Mouse (Mus musculus) layer of hippocampus, adult 18-20 months (tissue): Measurements from ENCODE around the gene Jaml. TPM values are rescaled to one million over a fixed set of nuclear protein-coding genes. Genes with fewer than 3 reads are reported as not detected.

Experiments used
- DNase-seq, 2 experiments: peaks; one replicate each; pipeline ENCODE4 v3.0.0; 2022; ENCODE audit warnings: low spot score in 2 of 2
- total RNA-seq, 2 experiments: library from RNA; stranded (reverse); gene quantifications; 2 replicates each; pipeline ENCODE4 v1.2.3; 2021

Jaml gene
- total RNA-seq, 2 experiments from 2014 or later = 0.32 to 0.84 TPM

DNA sequence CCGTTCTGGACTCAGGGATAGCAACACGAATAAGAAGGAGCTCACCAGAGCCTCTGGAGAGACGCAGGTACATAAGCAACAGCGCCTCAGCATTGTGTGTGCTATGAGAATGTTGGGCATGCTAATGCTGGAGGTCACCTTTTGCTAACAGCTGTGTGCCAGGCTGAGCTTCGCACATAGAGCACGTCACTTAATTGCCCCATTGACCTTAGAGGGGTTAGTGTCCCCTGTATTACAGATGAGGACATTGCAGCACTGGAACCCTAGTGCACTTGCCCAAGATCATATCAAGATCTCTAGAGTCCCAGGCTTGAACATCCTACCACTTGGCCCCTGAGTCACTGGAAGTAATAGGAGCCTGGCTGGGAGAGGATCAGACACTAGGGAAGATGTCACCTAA lies 41.6 kb downstream of the Jaml start:
- no peak for DNase-seq

DNA sequence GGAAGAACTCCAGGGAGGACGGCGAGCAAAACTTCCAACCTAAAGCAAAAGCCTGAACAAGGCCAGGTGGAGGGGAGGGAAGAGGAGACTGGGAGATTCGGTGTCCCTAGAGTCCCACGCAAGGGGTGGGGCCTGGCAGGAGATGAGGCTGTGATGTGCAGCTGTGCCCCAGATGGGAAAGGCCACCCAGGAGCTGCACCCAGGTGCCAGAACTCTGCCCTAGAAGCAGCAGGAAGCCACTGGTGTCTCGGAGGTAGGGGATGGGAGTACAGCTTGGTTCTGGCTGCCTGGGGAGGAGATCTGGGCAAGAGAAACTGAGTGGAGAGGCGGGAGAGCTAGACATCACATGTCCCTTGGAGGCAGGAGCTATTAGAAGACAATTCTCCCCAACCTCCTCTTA lies 42.0 kb downstream of the Jaml start:
- no peak for DNase-seq

DNA sequence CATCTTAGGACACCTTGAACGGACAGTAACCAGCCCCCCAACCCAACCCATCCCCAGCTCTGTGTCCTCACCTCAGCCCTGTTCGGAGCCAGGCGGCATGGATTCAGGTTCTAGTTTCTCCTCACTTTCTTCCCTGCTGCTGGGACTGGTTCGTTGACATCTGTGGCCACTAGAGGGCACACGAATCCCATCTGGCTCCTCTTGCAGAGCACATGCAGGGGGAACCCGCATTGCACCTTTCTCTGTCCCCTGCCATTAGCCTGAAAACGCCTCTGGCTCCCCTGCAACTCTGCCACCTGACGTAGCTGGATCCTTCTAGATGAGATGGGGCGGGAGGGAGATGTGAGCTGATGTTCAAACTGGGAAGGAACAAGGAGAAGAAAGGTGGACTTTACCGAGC lies 42.8 kb downstream of the Jaml start:
- DNase-seq = peak; percentile 70 to 88

DNA sequence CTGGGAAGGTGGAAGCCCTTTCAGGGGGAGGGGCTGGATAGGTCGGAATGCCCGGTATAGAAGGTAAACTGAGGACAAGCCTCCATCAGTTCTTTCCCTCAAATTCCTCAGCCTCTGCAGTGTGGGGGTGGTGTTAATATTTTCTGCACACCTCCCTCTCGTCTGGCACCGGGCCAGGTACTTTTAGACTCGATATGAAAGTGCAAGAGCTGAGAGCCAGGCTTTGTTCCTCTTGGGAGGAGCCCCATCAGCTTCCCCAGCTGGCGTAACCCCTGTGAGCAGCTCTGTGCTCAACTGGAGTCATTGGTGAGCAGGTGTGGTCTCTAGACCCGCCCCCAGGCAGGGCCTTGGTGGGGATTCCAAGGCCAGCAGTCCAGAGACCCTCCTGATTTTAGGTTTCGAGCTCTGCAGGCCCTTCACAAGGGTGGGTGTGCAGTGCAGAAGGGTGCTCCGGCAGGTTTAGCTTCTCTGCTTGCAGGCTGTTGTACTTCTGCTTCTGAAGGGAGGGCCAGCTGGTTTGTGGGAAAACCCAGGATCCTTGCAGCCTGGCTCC lies 43.3 kb downstream of the Jaml start:
- DNase-seq = peak; percentile 74 to 88

DNA sequence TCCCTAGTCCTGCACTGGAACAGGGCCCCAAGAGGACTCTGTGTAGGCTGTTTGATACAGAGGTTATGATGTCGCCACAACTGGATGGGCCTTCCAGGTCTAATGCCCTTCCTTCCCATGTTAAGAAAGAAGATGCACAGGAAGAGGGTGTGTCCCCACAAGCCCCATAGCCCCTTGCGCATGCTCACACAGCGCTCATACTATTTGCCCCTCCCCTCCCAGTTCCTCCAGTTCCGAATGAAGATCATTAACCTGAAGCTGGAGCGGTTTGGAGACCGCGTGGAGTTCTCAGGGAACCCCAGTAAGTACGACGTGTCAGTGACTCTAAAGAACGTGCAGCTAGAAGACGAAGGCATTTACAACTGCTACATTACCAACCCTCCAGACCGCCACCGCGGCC lies 46.2 kb downstream of the Jaml start:
- DNase-seq = no peak

DNA sequence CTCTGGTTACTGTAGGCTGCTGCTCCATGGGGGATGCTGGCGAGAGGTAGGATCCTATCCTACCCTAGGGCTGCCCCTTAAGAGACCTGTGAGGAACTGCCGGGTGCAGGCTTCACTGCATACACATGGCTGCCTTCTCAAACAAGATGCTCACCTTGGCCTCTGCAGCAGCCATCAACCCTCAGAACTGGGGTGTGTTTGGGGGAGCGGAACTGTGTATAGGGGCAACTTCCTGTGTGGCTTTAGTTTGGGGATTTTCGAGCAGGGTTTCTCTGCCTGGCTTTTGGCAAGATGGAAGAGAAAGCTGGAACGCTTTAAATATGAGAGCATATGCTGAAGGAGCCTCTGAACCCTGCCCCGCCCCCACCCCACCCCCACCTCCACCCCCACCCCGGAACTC lies 48.0 kb downstream of the Jaml start:
- DNase-seq = no peak

DNA sequence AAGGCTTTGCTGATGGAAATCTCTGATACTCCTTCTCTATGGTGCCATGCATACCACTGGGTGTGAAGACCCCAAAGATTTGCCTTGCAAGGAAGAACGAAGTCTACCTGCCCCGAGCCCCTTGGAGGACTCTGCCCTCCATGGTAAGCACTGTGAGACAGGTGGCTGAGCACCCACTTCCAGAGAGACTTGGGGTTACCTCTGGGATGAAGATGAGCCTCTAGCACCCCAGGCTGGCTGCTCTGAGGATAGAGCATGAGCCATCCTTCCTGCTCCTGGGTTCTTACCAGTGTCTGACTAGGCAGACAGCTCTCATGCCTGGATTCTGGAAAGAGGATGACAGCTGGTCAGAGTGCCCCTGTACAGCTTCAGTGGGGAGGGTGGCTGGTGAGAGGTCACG lies 51.1 kb downstream of the Jaml start:
- no peak for DNase-seq

DNA sequence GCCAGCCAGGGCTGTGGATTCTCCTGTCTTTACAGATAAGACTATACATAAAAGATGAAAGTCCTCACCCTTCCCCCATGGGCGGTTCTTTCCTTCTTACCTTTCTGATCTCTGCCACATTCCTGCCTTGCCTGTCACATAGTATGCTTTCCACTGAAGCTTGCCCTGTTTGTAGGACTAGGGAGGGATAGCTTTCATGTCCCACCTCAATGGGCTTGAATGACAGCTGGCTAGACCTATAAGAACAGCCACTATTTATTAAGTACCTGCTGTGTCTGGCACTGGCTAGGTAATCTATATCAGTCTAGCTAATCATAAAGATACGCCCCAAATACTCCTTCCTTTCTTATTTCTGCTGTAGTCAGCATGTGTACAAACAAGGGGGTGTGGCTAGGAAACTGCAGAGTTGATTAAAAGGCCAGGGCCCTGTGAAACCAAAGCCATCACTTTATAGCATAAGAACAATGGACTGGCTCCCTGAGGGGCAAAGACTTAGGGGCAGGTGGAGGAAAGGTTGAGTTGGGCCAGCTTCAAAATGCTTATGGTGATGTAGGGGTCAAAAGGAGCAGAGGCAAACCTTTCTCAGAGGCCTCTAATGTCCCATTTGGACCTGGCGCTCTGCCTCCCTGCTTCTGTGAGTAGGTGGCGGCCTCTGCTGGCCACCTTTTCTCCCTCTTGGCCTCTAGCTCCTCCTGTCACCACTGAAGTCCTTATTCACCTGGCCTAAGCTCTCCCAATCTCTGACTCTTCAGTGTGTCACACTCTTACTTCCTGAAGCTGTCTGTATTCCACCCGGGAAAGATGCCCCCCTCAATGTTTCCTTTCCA lies 54.7 kb downstream of the Jaml start:
- DNase-seq = no peak

DNA sequence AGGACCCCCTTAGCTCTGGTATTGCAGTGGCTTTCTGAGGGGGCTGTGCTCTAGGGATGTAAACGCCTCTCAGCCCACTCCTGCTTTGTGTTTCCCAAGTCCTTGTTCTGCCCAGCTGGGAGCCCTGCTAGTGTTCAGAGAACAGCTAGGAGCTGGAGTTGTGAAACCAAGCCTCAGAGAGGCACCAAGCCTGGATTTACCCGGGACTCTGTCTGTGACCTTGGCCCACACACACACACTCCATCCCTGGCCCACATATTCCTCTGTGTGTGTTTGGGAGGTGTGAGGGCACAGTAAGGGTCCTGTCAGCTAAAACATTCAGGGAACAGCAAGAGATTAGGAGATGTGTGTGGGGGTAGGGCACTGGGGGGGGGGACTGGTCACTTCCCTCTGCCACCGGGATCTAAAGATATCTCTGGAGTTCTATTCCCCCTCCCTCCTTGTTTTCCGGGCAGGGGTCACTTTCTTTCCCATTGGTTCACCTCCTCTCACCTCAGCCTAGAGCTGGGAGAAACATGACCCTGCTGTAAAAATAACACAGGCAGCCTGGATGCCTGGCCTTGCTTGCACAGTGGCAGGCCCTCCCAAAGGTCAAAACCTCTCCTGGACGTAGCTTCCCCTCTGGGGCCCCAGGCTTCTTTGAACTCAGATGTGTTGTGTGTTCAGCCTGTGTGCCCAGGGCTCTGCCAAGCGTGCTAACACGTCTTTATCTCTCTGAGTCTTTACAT lies 57.6 kb downstream of the Jaml start:
- no peak for DNase-seq

DNA sequence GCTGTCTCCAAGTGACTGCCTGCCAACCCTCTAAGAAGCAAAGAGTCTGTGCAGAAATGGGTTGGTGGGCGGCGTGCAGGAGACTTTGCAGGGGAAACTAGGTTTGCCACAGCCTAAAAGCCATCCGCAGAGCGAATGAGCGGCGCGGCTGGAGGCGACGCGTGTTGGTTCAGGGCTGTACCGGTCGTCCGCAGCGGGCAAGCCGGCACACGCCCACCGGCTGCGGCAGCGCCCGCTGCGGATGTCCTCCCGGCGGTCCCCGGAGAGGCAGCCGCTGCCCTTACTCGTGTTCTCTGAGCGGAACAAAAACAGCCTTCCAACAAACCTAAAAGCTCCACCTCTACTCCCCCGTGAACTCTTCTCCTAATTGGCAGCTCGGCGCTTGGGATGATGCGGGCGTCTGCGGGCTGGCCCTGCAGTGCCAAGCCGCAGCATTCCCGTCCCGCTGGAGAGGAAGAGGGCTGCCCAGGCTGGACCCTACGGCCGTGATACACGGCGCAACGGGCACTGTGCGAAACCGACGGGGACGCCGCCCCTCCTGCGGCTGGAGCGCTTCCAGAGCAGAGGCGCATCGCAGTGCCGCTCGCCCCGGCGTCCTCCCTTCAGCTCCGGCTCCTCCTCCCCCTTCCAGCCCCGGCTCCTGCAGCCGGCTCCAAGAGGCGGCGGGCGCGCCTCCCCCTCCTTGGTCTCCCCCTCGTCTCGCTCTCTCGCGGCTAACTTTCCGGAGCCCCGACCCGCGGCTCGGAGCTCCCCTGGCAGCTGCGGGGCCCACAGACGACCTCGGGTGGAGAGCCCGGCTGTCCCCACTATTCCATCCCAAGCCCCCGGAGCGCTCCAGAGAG lies 59.4 kb downstream of the Jaml start, which contains the start of gene Scn4b:
Scn4b (plus strand) TSS at position 205 of the 842 bp plus-strand sequence.
- DNase-seq = peak; percentile 21 to 45

DNA sequence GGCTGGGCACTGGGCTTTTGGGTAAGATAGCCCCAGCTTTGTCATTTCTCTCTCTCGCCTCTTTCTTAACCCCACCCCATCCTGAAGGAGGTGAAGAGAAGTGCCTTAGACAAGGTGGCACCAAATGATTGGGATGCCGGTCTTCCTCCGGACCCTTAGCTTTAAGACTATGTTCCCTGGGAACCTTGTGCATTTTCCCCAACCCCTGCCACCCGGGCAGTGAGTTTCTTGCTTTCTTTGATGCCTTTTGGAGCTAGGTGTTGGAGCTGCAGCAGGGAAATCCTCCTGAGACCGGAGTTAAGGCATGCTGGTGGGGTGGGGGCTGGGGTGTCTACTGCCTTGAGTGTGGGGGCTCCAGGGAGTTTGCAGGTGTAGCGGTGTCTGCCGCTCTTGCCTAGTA lies 60.1 kb downstream of the Jaml start:
- DNase-seq = no peak

DNA sequence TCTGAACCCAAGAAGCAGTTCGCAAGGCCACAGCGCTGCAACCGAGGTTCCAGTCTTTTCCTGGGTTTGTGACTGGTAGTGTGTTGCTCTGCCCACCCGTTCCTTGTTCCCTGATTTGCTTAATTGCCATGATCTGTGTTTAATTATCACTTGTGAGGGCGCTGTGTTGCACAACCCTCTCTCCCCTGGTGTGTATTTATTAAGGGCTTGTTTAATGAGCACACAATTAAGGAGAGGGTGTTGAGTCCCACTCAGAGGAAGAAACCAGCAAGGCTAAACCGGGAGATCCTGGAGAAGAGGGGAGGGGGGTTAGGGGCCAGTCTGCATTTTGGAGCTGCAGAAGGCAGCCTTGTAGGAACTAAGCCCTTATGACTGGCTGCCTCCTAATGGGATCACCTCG lies 62.0 kb downstream of the Jaml start:
- no peak for DNase-seq

- DNase-seq = no peak
Observed at GRCm38 (mm10) chr9:45142686-45143085, 63.7 kb downstream of the Jaml start.

DNA sequence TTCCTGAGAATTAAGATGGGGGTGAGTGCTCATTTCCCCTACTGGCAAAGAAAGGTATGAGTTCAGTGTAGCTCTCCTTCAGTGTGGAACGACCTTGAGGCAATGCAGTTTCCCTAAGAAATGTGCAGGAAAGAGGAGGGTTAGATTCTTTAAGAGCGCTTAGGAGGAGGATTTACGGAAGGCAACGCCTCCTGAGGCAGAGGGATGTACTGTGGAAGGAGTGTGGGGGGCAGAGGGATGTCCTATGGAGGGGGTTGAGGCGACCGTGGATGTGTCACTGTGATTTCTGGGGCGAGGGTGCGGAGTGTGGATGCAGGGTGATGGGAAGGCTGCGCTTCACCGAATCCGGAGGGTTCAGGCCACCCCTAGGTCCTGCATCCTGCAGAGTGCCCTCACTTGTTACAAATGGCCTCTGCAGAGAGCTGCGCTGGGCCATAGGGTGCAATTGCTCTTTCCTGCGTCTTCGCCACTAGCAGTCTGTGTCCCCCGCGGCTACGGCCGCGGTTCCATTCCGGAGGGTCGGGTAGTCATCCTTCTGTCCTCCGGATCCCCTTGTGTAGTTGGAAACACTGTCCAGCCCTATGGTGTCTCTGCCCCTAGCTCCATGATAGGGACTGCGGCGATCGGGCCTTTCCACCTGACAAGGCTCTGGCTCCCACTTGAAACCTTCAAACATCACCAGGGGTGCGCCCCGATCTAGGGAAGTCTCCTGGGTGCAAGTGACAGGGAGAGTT lies 66.7 kb downstream of the Jaml start:
- peak in 1 of 2 experiments; percentile 32 for DNase-seq

GRCm38 (mm10) chr9:45146267-45146597 lies 67.2 kb downstream of the Jaml start:
- peak; percentile 67 to 87 for DNase-seq

GRCm38 (mm10) chr9:45150933-45151332 lies 72.0 kb downstream of the Jaml start:
- no peak for DNase-seq

- no peak for DNase-seq
Observed at GRCm38 (mm10) chr9:45153361-45153760, 74.4 kb downstream of the Jaml start.
